Mouse (Mus musculus) liver, postnatal 0 days (tissue): ENCODE measurements at regions not wholly inside any gene's neighbourhood (a gene's known extent, or its start where the extent isn't known, plus 50 kb on each side); places are given as distances from the start of the nearest gene placed in this dataset.

Experiments
- CTCF ChIP-seq: sonication (generic); IDR thresholded peaks from 2 replicates; pipeline ENCODE4 v1.5.1; 2016; ENCODE audit warnings: antibody characterized with exemption, low read depth
- EP300 ChIP-seq: IDR thresholded peaks from 2 replicates; pipeline ENCODE4 v1.6.1; 2016; ENCODE audit warnings: antibody characterized with exemption, low read depth, mild to moderate bottlenecking

GRCm38 (mm10) chr12:9271484-9271883 is 241.7 kb downstream of the Ttc32 start:
- no peak for TF ChIP-seq CTCF
- TF ChIP-seq EP300, result no peak
